Comparison of ENCODE assay signal across 12 mouse cellular contexts in genomic region chrX:12004416-12004815, GRCm38 (mm10).
DNase-seq lines count a peak whose midpoint lies in the region; ATAC-seq and TF ChIP-seq lines count a peak whose summit lies in the region.
"Had no signal": no experiment of that assay in that cellular context is flagged by ENCODE, and none has a peak within 500 bp of the region (broad histone marks: within the 10 kb centered on the region; RNA-seq: fewer than 3 reads in every experiment).

No protein-coding gene starts in this region.

- H3K4me3 ChIP-seq in intestine, embryonic 15.5 days (replicated peaks): no peak overlapping the region
- H3K4me3 ChIP-seq in intestine, embryonic 16.5 days (ENCODE audit: low read length): no peak overlapping the region
- H3K4me3 ChIP-seq in heart, embryonic 13.5 days: no peak overlapping the region
- H3K4me3 ChIP-seq in lung, embryonic 15.5 days: no peak overlapping the region
- H3K4me3 ChIP-seq in midbrain, embryonic 16.5 days (ENCODE audit: low read depth, low read length): no peak overlapping the region
- H3K4me3 ChIP-seq: myocyte had no signal

- H3K4me2 ChIP-seq in intestine, embryonic 15.5 days (replicated peaks): no peak overlapping the region
- no peak overlapping the region for H3K4me2 ChIP-seq in intestine, embryonic 16.5 days (ENCODE audit: low read depth, low read length)
- peak overlapping the region; percentile 20 for H3K4me2 ChIP-seq in heart, embryonic 13.5 days
- H3K4me2 ChIP-seq in lung, embryonic 15.5 days: peak overlapping the region; percentile 16; the same call in 1 of the 2 replicates
- H3K4me2 ChIP-seq in midbrain, embryonic 16.5 days (ENCODE audit: low read length): no peak overlapping the region

- no peaks in the 10 kb centered on the region for H3K36me3 ChIP-seq in intestine, embryonic 15.5 days
- H3K36me3 ChIP-seq in intestine, embryonic 16.5 days (ENCODE audit: control insufficient read depth, insufficient read depth, low read length): no peaks in the 10 kb centered on the region
- H3K36me3 ChIP-seq in heart, embryonic 13.5 days: no peaks in the 10 kb centered on the region
- no peaks in the 10 kb centered on the region for H3K36me3 ChIP-seq in lung, embryonic 15.5 days
- no peaks in the 10 kb centered on the region for H3K36me3 ChIP-seq in midbrain, embryonic 16.5 days (ENCODE audit: control insufficient read depth, insufficient read depth, low read length)

- peaks cover 24% of the 10 kb centered on the region for H3K4me1 ChIP-seq in intestine, embryonic 15.5 days (replicated peaks)
- peaks cover 21% of the 10 kb centered on the region for H3K4me1 ChIP-seq in intestine, embryonic 16.5 days (ENCODE audit: control insufficient read depth, insufficient read depth, low read length)
- peaks cover 42% of the 10 kb centered on the region for H3K4me1 ChIP-seq in heart, embryonic 13.5 days
- peaks cover 58% of the 10 kb centered on the region for H3K4me1 ChIP-seq in lung, embryonic 15.5 days
- peaks cover 27% of the 10 kb centered on the region for H3K4me1 ChIP-seq in midbrain, embryonic 16.5 days (ENCODE audit: control insufficient read depth, insufficient read depth, low read length)

- peak; percentile 49 for DNase-seq in brain, embryonic 14.5 days (ENCODE audit: low read depth)
- DNase-seq in natural killer cell, adult 2 months (ENCODE audit: low spot score in 2 of 2): no peak
- no peak for DNase-seq in right cerebral cortex, adult 18-20 months
- DNase-seq: cerebellum, adult 9-11 months; right cerebral cortex, postnatal 14 days; thymus, postnatal 14 days had no signal

- no peak for TF ChIP-seq POLR2A in brain, embryonic 14.5 days (IDR thresholded peaks at IDR 0.05; ENCODE audit: borderline replicate concordance, extremely low read depth, insufficient read depth, insufficient read length, poor library complexity, severe bottlenecking)

- H3K27me3 ChIP-seq in intestine, embryonic 15.5 days (replicated peaks): peaks cover 28% of the 10 kb centered on the region
- peaks cover 44% of the 10 kb centered on the region for H3K27me3 ChIP-seq in intestine, embryonic 16.5 days (replicated peaks; ENCODE audit: control insufficient read depth, insufficient read depth, low read length)
- peaks cover 93% of the 10 kb centered on the region for H3K27me3 ChIP-seq in heart, embryonic 13.5 days (replicated peaks)
- H3K27me3 ChIP-seq in lung, embryonic 15.5 days: peaks cover 66% of the 10 kb centered on the region
- peaks cover 24% of the 10 kb centered on the region for H3K27me3 ChIP-seq in midbrain, embryonic 16.5 days (ENCODE audit: control insufficient read depth, insufficient read depth, low read depth, low read length)

- no peak for ATAC-seq in intestine, embryonic 15.5 days
- no peak for ATAC-seq in intestine, embryonic 16.5 days
- no peak for ATAC-seq in heart, embryonic 13.5 days (ENCODE audit: extremely low read depth, insufficient number of reproducible peaks, low FRiP score, low TSS enrichment)
- no peak for ATAC-seq in lung, embryonic 15.5 days (ENCODE audit: borderline replicate concordance, extremely low read depth, low FRiP score, low TSS enrichment)
- no peak for ATAC-seq in midbrain, embryonic 16.5 days

- H3K9me3 ChIP-seq in intestine, embryonic 15.5 days: no peaks in the 10 kb centered on the region
- H3K9me3 ChIP-seq in intestine, embryonic 16.5 days (ENCODE audit: control insufficient read depth, low read length): no peaks in the 10 kb centered on the region
- no peaks in the 10 kb centered on the region for H3K9me3 ChIP-seq in heart, embryonic 13.5 days
- no peaks in the 10 kb centered on the region for H3K9me3 ChIP-seq in lung, embryonic 15.5 days
- H3K9me3 ChIP-seq in midbrain, embryonic 16.5 days (replicated peaks; ENCODE audit: control insufficient read depth, low read length, poor library complexity, severe bottlenecking): no peaks in the 10 kb centered on the region

- no peak overlapping the region for H3K9ac ChIP-seq in intestine, embryonic 15.5 days
- H3K9ac ChIP-seq in intestine, embryonic 16.5 days (ENCODE audit: low read depth, low read length): no peak overlapping the region
- no peak overlapping the region for H3K9ac ChIP-seq in heart, embryonic 13.5 days
- H3K9ac ChIP-seq in lung, embryonic 15.5 days: no peak overlapping the region; the same call in 1 of the 2 replicates
- no peak overlapping the region for H3K9ac ChIP-seq in midbrain, embryonic 16.5 days (ENCODE audit: low read depth, low read length)

- 0 out of 2 replicates have a peak overlapping the region, but pooled peaks have one; percentile 93 for H3K27ac ChIP-seq in intestine, embryonic 15.5 days
- H3K27ac ChIP-seq in intestine, embryonic 16.5 days (ENCODE audit: low read length): no peak overlapping the region
- H3K27ac ChIP-seq in heart, embryonic 13.5 days (replicated peaks): peak overlapping the region; percentile 90
- peak overlapping the region; percentile 96 for H3K27ac ChIP-seq in lung, embryonic 15.5 days
- H3K27ac ChIP-seq in midbrain, embryonic 16.5 days (ENCODE audit: low read length): no peak overlapping the region

- 24% methylated on average over 16 of the region's 16 CpGs for WGBS in intestine, embryonic 15.5 days
- 32% methylated on average over 16 of the region's 16 CpGs for WGBS in intestine, embryonic 16.5 days
- 17% methylated on average over 16 of the region's 16 CpGs for WGBS in heart, embryonic 13.5 days
- WGBS in lung, embryonic 15.5 days: 9% methylated on average over 16 of the region's 16 CpGs
- WGBS in midbrain, embryonic 16.5 days: 12% methylated on average over 16 of the region's 16 CpGs

- TF ChIP-seq CTCF in brain, embryonic 14.5 days (IDR thresholded peaks at IDR 0.05; ENCODE audit: borderline replicate concordance, extremely low read depth, insufficient read depth, insufficient read length): no peak

Comparison
In these comparisons a context has a peak if more than half of its experiments do, and no peak if none do; other contexts are left out.
1. H3K27ac ChIP-seq: peak in intestine, embryonic 15.5 days (single experiment), heart, embryonic 13.5 days (single experiment) and lung, embryonic 15.5 days (single experiment); none in intestine, embryonic 16.5 days (single experiment) and midbrain, embryonic 16.5 days (single experiment).
2. H3K4me2 ChIP-seq: peak in heart, embryonic 13.5 days (single experiment) and lung, embryonic 15.5 days (single experiment); none in intestine, embryonic 15.5 days (single experiment), intestine, embryonic 16.5 days (single experiment) and midbrain, embryonic 16.5 days (single experiment).